Mouse (Mus musculus) neutrophil, adult 5-6 weeks (primary cell): ENCODE measurements around the gene Spata45. TPM values are rescaled to one million over a fixed set of nuclear protein-coding genes. Genes with fewer than 3 reads are reported as not detected.
"Not testable (repeated sequence)": the region's sequence is repeated elsewhere in the genome, so short reads cannot be mapped to it uniquely, and the experiment has no call there.

Experiments used
- ATAC-seq: fragments of 151-379, 151-347 bp; 2 replicates; pipeline ENCODE4 v1.8.0; 2017; ENCODE audit warnings: mild to moderate bottlenecking, moderate TSS enrichment; ENCODE audit not compliant: insufficient number of reproducible peaks, poor library complexity, low FRiP score, severe bottlenecking; ENCODE audit errors: extremely low read depth
- total RNA-seq: library from RNA; stranded (forward); fragments of 200-1000 nt; gene quantifications from 2 replicates; pipeline ENCODE4 v1.2.3, GENCODE M21; 2017

The Spata45 gene
- total RNA-seq, 1 experiment from 2014 or later: not detected

GRCm38 (mm10) chr1:191030922-191031425 is 5.5 kb upstream of the Spata45 start:
- ATAC-seq: not testable (repeated sequence)

- ATAC-seq: no peak
These were observed 790 bp upstream of the Spata45 start for GRCm38 (mm10) chr1:191035649-191036048.

GRCm38 (mm10) chr1:191037999-191038398 is 1.6 kb downstream of the Spata45 start:
- ATAC-seq: no peak

GRCm38 (mm10) chr1:191041352-191041751 is 4.9 kb downstream of the Spata45 start:
- no peak for ATAC-seq

GRCm38 (mm10) chr1:191042106-191042505 is 5.7 kb downstream of the Spata45 start:
- ATAC-seq: no peak

- no peak for ATAC-seq
These were observed 6.2 kb downstream of the Spata45 start for GRCm38 (mm10) chr1:191042688-191043087.

- ATAC-seq: no peak
These were observed 8.8 kb downstream of the Spata45 start for GRCm38 (mm10) chr1:191045264-191045663.

- ATAC-seq: no peak
These were observed 9.9 kb downstream of the Spata45 start for GRCm38 (mm10) chr1:191046231-191046824.

GRCm38 (mm10) chr1:191053555-191053954 is 17.1 kb downstream of the Spata45 start:
- no peak for ATAC-seq

GRCm38 (mm10) chr1:191054870-191055532 is 18.6 kb downstream of the Spata45 start:
- ATAC-seq: no peak

GRCm38 (mm10) chr1:191055533-191055873 is 19.1 kb downstream of the Spata45 start:
- ATAC-seq: no peak

GRCm38 (mm10) chr1:191057461-191057860 is 21.0 kb downstream of the Spata45 start:
- ATAC-seq: no peak

GRCm38 (mm10) chr1:191062241-191062780 is 25.9 kb downstream of the Spata45 start:
- no peak for ATAC-seq

GRCm38 (mm10) chr1:191062781-191063485 is 26.5 kb downstream of the Spata45 start, which contains the start of the genes Tatdn3 and Nsl1:
Gene Tatdn3, minus strand, starts transcription at chr1:191062932.
Gene Nsl1, plus strand, starts transcription at chr1:191063012.
- peak; percentile 97 for ATAC-seq

GRCm38 (mm10) chr1:191063700-191064099 is 27.3 kb downstream of the Spata45 start:
- ATAC-seq: no peak

GRCm38 (mm10) chr1:191064535-191064934 is 28.1 kb downstream of the Spata45 start:
- no peak for ATAC-seq

- no peak for ATAC-seq
These were observed 28.7 kb downstream of the Spata45 start for GRCm38 (mm10) chr1:191065188-191065587.

- ATAC-seq: no peak
These were observed 31.9 kb downstream of the Spata45 start for GRCm38 (mm10) chr1:191068377-191068776.

- ATAC-seq: no peak
These were observed 33.8 kb downstream of the Spata45 start for GRCm38 (mm10) chr1:191070259-191070658.

- no peak for ATAC-seq
These were observed 35.2 kb downstream of the Spata45 start for GRCm38 (mm10) chr1:191071613-191072012.
